Mouse (Mus musculus) midbrain, embryonic 16.5 days (tissue): Measurements from ENCODE around the gene Lclat1. TPM values are rescaled to one million over a fixed set of nuclear protein-coding genes. Genes with fewer than 3 reads are reported as not detected.

Source experiments
- ATAC-seq: fragments of 200-750 bp; cut with Nextera tagmentation; 2 replicates; pipeline ENCODE4 v1.8.0; 2017; ENCODE audit warnings: moderate TSS enrichment
- H3K27ac ChIP-seq: fragments of 300-500 bp; sonication (generic); 2 replicates; pipeline ENCODE4 v1.5.1; 2014; ENCODE audit warnings: mild to moderate bottlenecking, low read length, mixed read lengths
- H3K27me3 ChIP-seq: fragments of 300-500 bp; sonication (generic); 2 replicates; pipeline ENCODE4 v1.6.1; 2014; ENCODE audit warnings: low read depth, low read length, mixed read lengths; ENCODE audit not compliant: control insufficient read depth, insufficient read depth
- H3K36me3 ChIP-seq: fragments of 300-500 bp; sonication (generic); 2 replicates; pipeline ENCODE4 v1.6.1; 2014; ENCODE audit warnings: mild to moderate bottlenecking, low read length, moderate library complexity, mixed read lengths; ENCODE audit not compliant: control insufficient read depth, insufficient read depth
- H3K4me1 ChIP-seq: fragments of 300-500 bp; sonication (generic); 2 replicates; pipeline ENCODE4 v1.6.1; 2014; ENCODE audit warnings: mild to moderate bottlenecking, low read length, mixed read lengths; ENCODE audit not compliant: control insufficient read depth, insufficient read depth
- H3K4me2 ChIP-seq: fragments of 300-500 bp; sonication (generic); 2 replicates; pipeline ENCODE4 v1.6.1; 2014; ENCODE audit warnings: mild to moderate bottlenecking, low read length, mixed read lengths
- H3K4me3 ChIP-seq: fragments of 300-500 bp; sonication (generic); 2 replicates; pipeline ENCODE4 v1.5.1; 2014; ENCODE audit warnings: low read depth, mild to moderate bottlenecking, low read length, moderate library complexity, mixed read lengths
- H3K9ac ChIP-seq: fragments of 300-500 bp; sonication (generic); 2 replicates; pipeline ENCODE4 v1.6.1; 2014; ENCODE audit warnings: low read depth, low read length, mixed read lengths
- H3K9me3 ChIP-seq: fragments of 300-500 bp; sonication (generic); replicated peaks from 2 replicates; pipeline ENCODE4 v1.6.1; 2014; ENCODE audit warnings: mild to moderate bottlenecking, low read length, mixed read lengths; ENCODE audit not compliant: control insufficient read depth, poor library complexity, severe bottlenecking
- WGBS: fragments of 180-500 bp; shearing (Covaris S2); extraction: QIAGEN DNeasy Blood & Tissue Kit; methylation state at CpG from one replicate; pipeline ENCODE4 v1.1.7; 2014; 5-methylcytosine and 5-hydroxymethylcytosine counted together
- polyA plus RNA-seq: library from polyadenylated mRNA; unstranded; fragments of >200 nt; fragmentation: Nextera tagmentation; extraction: Ambion mirVana; gene quantifications from 2 replicates; pipeline ENCODE4 v1.2.1, GENCODE M21; 2015

Lclat1 gene
- polyA plus RNA-seq, 1 experiment from 2014 or later, result 14.5 TPM

- no peak overlapping the region for H3K9ac ChIP-seq
- H3K36me3 ChIP-seq, result no peaks in the 10 kb centered on the region
- no peaks in the 10 kb centered on the region for H3K4me1 ChIP-seq
- no peaks in the 10 kb centered on the region for H3K9me3 ChIP-seq
- H3K27me3 ChIP-seq, result no peaks in the 10 kb centered on the region
- no peak overlapping the region for H3K4me3 ChIP-seq
- H3K4me2 ChIP-seq, result no peak overlapping the region
- WGBS, result 95% methylated on average over 6 of the region's 6 CpGs
- ATAC-seq, result no peak
- H3K27ac ChIP-seq, result no peak overlapping the region
These were observed 11.4 kb downstream of the Lclat1 start for GRCm38 (mm10) chr17:73119150-73119549.

- H3K4me2 ChIP-seq, result no peak overlapping the region
- ATAC-seq, result no peak
- H3K9me3 ChIP-seq, result no peaks in the 10 kb centered on the region
- 84% methylated on average over 5 of the region's 5 CpGs for WGBS
- H3K27me3 ChIP-seq, result no peaks in the 10 kb centered on the region
- no peaks in the 10 kb centered on the region for H3K4me1 ChIP-seq
- H3K36me3 ChIP-seq, result no peaks in the 10 kb centered on the region
- H3K9ac ChIP-seq, result no peak overlapping the region
- H3K27ac ChIP-seq, result no peak overlapping the region
- H3K4me3 ChIP-seq, result no peak overlapping the region
These were observed 12.8 kb downstream of the Lclat1 start for GRCm38 (mm10) chr17:73120545-73120944.

- H3K9ac ChIP-seq, result no peak overlapping the region
- H3K9me3 ChIP-seq, result no peaks in the 10 kb centered on the region
- H3K4me1 ChIP-seq, result no peaks in the 10 kb centered on the region
- H3K27ac ChIP-seq, result no peak overlapping the region
- no peak for ATAC-seq
- no peak overlapping the region for H3K4me2 ChIP-seq
- WGBS, result 93% methylated on average over 2 of the region's 2 CpGs
- no peak overlapping the region for H3K4me3 ChIP-seq
- no peaks in the 10 kb centered on the region for H3K36me3 ChIP-seq
- H3K27me3 ChIP-seq, result no peaks in the 10 kb centered on the region
These were observed 13.9 kb downstream of the Lclat1 start for GRCm38 (mm10) chr17:73121726-73122125.

DNA sequence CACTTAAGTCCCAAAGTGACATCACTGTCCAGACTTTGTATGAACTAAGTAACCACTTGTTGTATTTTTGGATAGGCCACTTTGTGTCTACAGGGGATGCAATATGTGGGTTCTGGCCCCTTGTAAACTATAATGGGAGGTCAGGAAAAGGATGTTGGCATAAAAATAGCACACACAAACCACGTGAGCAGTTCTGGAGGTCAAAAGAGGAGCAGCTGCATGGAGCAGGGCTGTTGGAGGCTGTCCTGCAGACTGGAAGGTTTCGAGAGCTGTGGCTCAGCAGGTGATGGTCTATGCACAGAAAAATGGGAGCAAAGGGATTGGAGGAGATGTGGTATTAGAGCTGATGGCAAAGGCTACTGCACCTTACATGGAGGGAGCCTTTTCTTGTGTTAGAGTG, 18.6 kb downstream of the Lclat1 start:
- Histone ChIP-seq H3K9me3 (no peaks in the 10 kb centered on the region), H3K4me3 (no peak overlapping the region), H3K9ac (no peak overlapping the region), H3K27ac (no peak overlapping the region), H3K4me2 (no peak overlapping the region), H3K4me1 (no peaks in the 10 kb centered on the region), H3K27me3 (no peaks in the 10 kb centered on the region), H3K36me3 (no peaks in the 10 kb centered on the region)
- WGBS, result 79% methylated on average over 2 of the region's 2 CpGs
- ATAC-seq, result no peak

DNA sequence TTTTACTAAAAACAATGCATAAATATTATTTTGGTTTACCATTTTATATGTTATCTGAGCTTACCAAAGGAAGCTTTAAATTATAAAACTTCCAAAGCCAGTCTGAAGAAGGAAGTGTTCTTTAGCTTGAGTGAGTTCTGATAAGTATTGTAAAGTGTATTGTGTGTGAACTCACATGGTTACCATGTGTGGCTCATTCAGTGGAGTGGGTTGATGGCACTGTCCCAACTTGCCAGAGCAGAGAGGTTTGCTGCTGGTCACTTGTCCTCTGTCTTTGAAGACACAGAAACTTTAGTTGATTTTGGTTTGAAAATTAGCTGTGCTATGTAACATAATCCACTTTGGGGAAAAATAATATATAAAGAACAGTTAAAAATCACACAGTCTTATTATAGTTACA, 19.1 kb downstream of the Lclat1 start:
- no peak for ATAC-seq
- Histone ChIP-seq H3K9me3 (no peaks in the 10 kb centered on the region), H3K9ac (no peak overlapping the region), H3K4me3 (no peak overlapping the region), H3K27ac (no peak overlapping the region), H3K4me1 (no peaks in the 10 kb centered on the region), H3K27me3 (no peaks in the 10 kb centered on the region), H3K4me2 (no peak overlapping the region), H3K36me3 (no peaks in the 10 kb centered on the region)

DNA sequence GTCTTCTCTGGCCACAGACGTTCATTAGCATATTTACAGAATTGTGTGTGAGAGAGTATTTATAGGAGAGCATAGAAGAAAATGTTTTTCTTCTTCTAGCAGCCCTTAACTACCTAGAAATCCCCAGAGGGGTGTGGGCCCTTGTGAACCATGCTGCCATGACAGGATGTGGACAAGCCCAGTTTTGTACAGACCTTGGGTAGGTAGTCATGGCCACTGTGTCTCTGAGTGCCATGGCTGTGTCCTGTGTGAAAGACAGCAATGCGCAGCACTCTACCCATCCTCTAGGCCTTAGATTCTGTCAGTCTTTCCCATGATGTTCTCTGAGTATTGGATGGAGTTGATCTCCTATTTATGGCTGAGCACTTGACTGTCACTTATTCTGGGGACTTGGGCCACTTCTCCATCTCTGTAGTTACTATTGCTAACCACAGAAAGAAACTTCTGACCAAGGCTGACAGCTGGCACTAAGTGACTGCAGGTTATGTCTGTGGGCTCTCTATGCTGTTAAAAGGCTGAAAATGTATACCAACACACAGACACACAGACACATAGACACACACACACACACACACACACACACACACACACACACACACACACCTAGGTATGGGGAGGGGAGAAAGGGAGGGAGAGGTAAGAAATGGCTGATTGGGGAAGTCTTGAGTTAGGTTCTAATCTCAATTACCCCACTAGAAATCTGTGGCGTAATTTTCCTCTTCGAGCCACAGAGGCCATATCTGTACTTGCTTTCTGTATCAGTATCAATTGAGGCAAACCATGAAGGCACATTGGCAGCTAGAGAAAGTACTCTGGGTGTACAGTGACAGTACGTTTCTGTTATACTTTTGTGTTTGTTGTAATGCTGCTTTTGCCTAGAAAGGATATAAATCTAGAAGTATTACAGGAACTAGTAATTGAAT, 29.0 kb downstream of the Lclat1 start:
- H3K9me3 ChIP-seq, result no peaks in the 10 kb centered on the region
- no peaks in the 10 kb centered on the region for H3K27me3 ChIP-seq
- 96% methylated on average over 5 of the region's 5 CpGs for WGBS
- H3K9ac ChIP-seq, result no peak overlapping the region
- no peak overlapping the region for H3K4me3 ChIP-seq
- ATAC-seq, result no peak
- no peak overlapping the region for H3K4me2 ChIP-seq
- H3K36me3 ChIP-seq, result no peaks in the 10 kb centered on the region
- H3K27ac ChIP-seq, result no peak overlapping the region
- no peaks in the 10 kb centered on the region for H3K4me1 ChIP-seq

DNA sequence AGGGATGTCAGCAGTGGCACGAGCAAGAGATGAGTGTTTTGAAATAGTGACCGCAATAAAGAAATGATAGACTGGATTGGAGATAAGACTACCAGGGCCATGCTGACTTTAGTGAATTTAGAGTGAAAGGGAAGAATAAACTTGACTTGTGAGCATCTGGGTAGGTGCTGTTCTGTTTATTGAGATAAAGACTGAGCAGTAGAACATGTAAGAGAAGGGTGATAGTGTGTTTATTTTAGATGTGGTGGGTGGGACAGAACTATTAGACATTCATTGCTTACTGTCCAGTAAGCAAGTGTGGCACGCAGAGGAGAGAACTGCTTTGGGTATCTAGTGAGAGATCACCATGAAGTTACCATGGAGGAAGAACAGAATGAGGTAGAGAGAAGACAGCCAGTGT, 30.4 kb downstream of the Lclat1 start:
- no peaks in the 10 kb centered on the region for H3K9me3 ChIP-seq
- no peak overlapping the region for H3K4me3 ChIP-seq
- H3K4me2 ChIP-seq, result no peak overlapping the region
- H3K4me1 ChIP-seq, result no peaks in the 10 kb centered on the region
- no peak for ATAC-seq
- no peaks in the 10 kb centered on the region for H3K27me3 ChIP-seq
- H3K27ac ChIP-seq, result no peak overlapping the region
- H3K36me3 ChIP-seq, result no peaks in the 10 kb centered on the region
- no peak overlapping the region for H3K9ac ChIP-seq
- 98% methylated on average over 3 of the region's 3 CpGs for WGBS

DNA sequence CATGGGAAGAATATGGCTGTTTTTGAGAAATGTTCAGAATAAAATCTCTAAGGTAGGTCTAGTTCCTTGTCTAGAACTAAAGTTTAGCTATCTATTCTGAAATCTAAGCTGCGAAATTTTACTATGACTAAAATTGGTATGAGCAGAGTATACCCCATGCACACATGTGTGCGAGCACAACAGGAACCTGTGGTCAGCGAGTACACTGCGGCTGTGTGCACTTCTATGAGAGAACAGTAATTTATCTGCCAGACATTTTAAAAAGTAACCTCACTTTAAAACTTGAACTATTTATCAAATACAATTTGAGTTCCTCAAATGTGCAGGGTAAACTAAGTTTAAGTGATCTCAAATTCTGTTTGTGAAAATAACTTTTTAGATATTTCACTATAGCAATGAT, 34.2 kb downstream of the Lclat1 start:
- H3K4me2 ChIP-seq, result no peak overlapping the region
- ATAC-seq, result no peak

GRCm38 (mm10) chr17:73142445-73142844, 34.7 kb downstream of the Lclat1 start:
- no peak for ATAC-seq
- H3K4me3 ChIP-seq, result no peak overlapping the region
- H3K9ac ChIP-seq, result no peak overlapping the region
- H3K4me2 ChIP-seq, result no peak overlapping the region
- no peak overlapping the region for H3K27ac ChIP-seq
- H3K27me3 ChIP-seq, result no peaks in the 10 kb centered on the region
- WGBS, result 87% methylated on average over 2 of the region's 2 CpGs
- H3K4me1 ChIP-seq, result no peaks in the 10 kb centered on the region
- H3K36me3 ChIP-seq, result no peaks in the 10 kb centered on the region
- no peaks in the 10 kb centered on the region for H3K9me3 ChIP-seq

More for the DNA sequence above, 34.2 kb downstream of the Lclat1 start:
- H3K4me3 ChIP-seq, result no peak overlapping the region
- no peak overlapping the region for H3K9ac ChIP-seq
- H3K36me3 ChIP-seq, result no peaks in the 10 kb centered on the region
- no peak overlapping the region for H3K27ac ChIP-seq
- H3K4me1 ChIP-seq, result no peaks in the 10 kb centered on the region
- H3K9me3 ChIP-seq, result no peaks in the 10 kb centered on the region
- H3K27me3 ChIP-seq, result no peaks in the 10 kb centered on the region
- 99% methylated on average over 4 of the region's 4 CpGs for whole genome bisulfite sequencing
